Mouse (Mus musculus): ENCODE data around the gene Gucy2g. TPM values are rescaled to one million over a fixed set of nuclear protein-coding genes. Genes with fewer than 3 reads are reported as not detected.

Gene Gucy2g
- polyA plus RNA-seq, 1 experiment from 2014 or later = 0.10 TPM

- WGBS = 95% methylated on average over 9 of the region's 9 CpGs
- Histone ChIP-seq H3K9me3 (ENCODE audit: low read length) (no peaks in the 10 kb centered on the region), H3K27ac (ENCODE audit: low read length) (no peak within 1 kb of the TSS)
Observed at GRCm38 (mm10) chr19:55251383-55252124, 10.5 kb upstream of the Gucy2g start, which contains the start of gene Acsl5. Gene Acsl5 (plus strand): TSS chr19:55251938.

GRCm38 (mm10) chr19:55250451-55250850 is 9.4 kb upstream of the Gucy2g start:
- Histone ChIP-seq H3K27me3 (ENCODE audit: insufficient read depth, low read length) (no peaks in the 10 kb centered on the region), H3K27ac (ENCODE audit: low read length) (no peak overlapping the region), H3K36me3 (ENCODE audit: insufficient read depth, low read length) (no peaks in the 10 kb centered on the region), H3K4me1 (ENCODE audit: insufficient read depth, low read length) (peaks cover 10% of the 10 kb centered on the region), H3K9me3 (ENCODE audit: low read length) (no peaks in the 10 kb centered on the region), H3K4me2 (replicated peaks; ENCODE audit: low read depth, low read length) (no peak overlapping the region), H3K9ac (replicated peaks; ENCODE audit: low read length) (no peak overlapping the region), H3K4me3 (ENCODE audit: low read length) (no peak overlapping the region)
- no peak for ATAC-seq (ENCODE audit: low FRiP score, low TSS enrichment)
- WGBS = 84% methylated on average over 5 of the region's 5 CpGs

More at GRCm38 (mm10) chr19:55251383-55252124, 10.5 kb upstream of the Gucy2g start, which contains the start of gene Acsl5:
- Histone ChIP-seq H3K27me3 (ENCODE audit: insufficient read depth, low read length) (no peaks in the 10 kb centered on the region), H3K4me2 (replicated peaks; ENCODE audit: low read depth, low read length) (no peak within 1 kb of the TSS; the same call in 1 of the 2 replicates), H3K36me3 (ENCODE audit: insufficient read depth, low read length) (no peaks in the 10 kb centered on the region), H3K9ac (replicated peaks; ENCODE audit: low read length) (no peak within 1 kb of the TSS), H3K4me1 (ENCODE audit: insufficient read depth, low read length) (peaks cover 10% of the 10 kb centered on the region), H3K4me3 (ENCODE audit: low read length) (no peak within 1 kb of the TSS)
- no peak for ATAC-seq (ENCODE audit: low FRiP score, low TSS enrichment)

GRCm38 (mm10) chr19:55247991-55248520 is 7.0 kb upstream of the Gucy2g start:
- Histone ChIP-seq H3K9ac (replicated peaks; ENCODE audit: low read length) (no peak overlapping the region), H3K36me3 (ENCODE audit: insufficient read depth, low read length) (no peaks in the 10 kb centered on the region), H3K27me3 (ENCODE audit: insufficient read depth, low read length) (no peaks in the 10 kb centered on the region), H3K4me3 (ENCODE audit: low read length) (no peak overlapping the region), H3K4me1 (ENCODE audit: insufficient read depth, low read length) (peaks cover 10% of the 10 kb centered on the region), H3K9me3 (ENCODE audit: low read length) (no peaks in the 10 kb centered on the region), H3K27ac (ENCODE audit: low read length) (no peak overlapping the region), H3K4me2 (replicated peaks; ENCODE audit: low read depth, low read length) (no peak overlapping the region)
- ATAC-seq (ENCODE audit: low FRiP score, low TSS enrichment) = no peak
- WGBS = 62% methylated on average over 9 of the region's 9 CpGs

- Histone ChIP-seq H3K27ac (ENCODE audit: low read length) (no peak overlapping the region), H3K4me1 (ENCODE audit: insufficient read depth, low read length) (peaks cover 8% of the 10 kb centered on the region), H3K9me3 (ENCODE audit: low read length) (no peaks in the 10 kb centered on the region), H3K4me3 (ENCODE audit: low read length) (no peak overlapping the region), H3K9ac (replicated peaks; ENCODE audit: low read length) (no peak overlapping the region), H3K4me2 (replicated peaks; ENCODE audit: low read depth, low read length) (no peak overlapping the region), H3K27me3 (ENCODE audit: insufficient read depth, low read length) (no peaks in the 10 kb centered on the region), H3K36me3 (ENCODE audit: insufficient read depth, low read length) (no peaks in the 10 kb centered on the region)
- ATAC-seq (ENCODE audit: low FRiP score, low TSS enrichment) = no peak
- WGBS = 83% methylated on average over 5 of the region's 5 CpGs
Observed at GRCm38 (mm10) chr19:55247563-55247962, 6.5 kb upstream of the Gucy2g start.

GRCm38 (mm10) chr19:55244791-55245231 is 3.8 kb upstream of the Gucy2g start:
- 4% methylated on average over 7 of the region's 7 CpGs for WGBS
- no peak overlapping the region for H3K9ac ChIP-seq (replicated peaks; ENCODE audit: low read length)
- peak; percentile 92 for ATAC-seq (ENCODE audit: low FRiP score, low TSS enrichment)
- peak overlapping the region; percentile 45 for H3K27ac ChIP-seq (ENCODE audit: low read length)
- H3K4me3 ChIP-seq (ENCODE audit: low read length) = no peak overlapping the region
- no peaks in the 10 kb centered on the region for H3K27me3 ChIP-seq (ENCODE audit: insufficient read depth, low read length)
- H3K4me2 ChIP-seq (replicated peaks; ENCODE audit: low read depth, low read length) = 0 out of 2 replicates have a peak overlapping the region, but pooled peaks have one; percentile 7
- no peaks in the 10 kb centered on the region for H3K9me3 ChIP-seq (ENCODE audit: low read length)
- peaks cover 8% of the 10 kb centered on the region for H3K4me1 ChIP-seq (ENCODE audit: insufficient read depth, low read length)
- no peaks in the 10 kb centered on the region for H3K36me3 ChIP-seq (ENCODE audit: insufficient read depth, low read length)

GRCm38 (mm10) chr19:55239766-55240426 is 1.1 kb downstream of the Gucy2g start:
- Histone ChIP-seq H3K4me1 (ENCODE audit: insufficient read depth, low read length) (peaks cover 2% of the 10 kb centered on the region), H3K9ac (replicated peaks; ENCODE audit: low read length) (no peak overlapping the region), H3K4me2 (replicated peaks; ENCODE audit: low read depth, low read length) (no peak overlapping the region), H3K9me3 (ENCODE audit: low read length) (no peaks in the 10 kb centered on the region), H3K27ac (ENCODE audit: low read length) (no peak overlapping the region), H3K36me3 (ENCODE audit: insufficient read depth, low read length) (no peaks in the 10 kb centered on the region), H3K4me3 (ENCODE audit: low read length) (no peak overlapping the region), H3K27me3 (ENCODE audit: insufficient read depth, low read length) (no peaks in the 10 kb centered on the region)
- WGBS = 66% methylated on average over 6 of the region's 6 CpGs
- ATAC-seq (ENCODE audit: low FRiP score, low TSS enrichment) = no peak

GRCm38 (mm10) chr19:55236564-55236963 is 4.5 kb downstream of the Gucy2g start:
- Histone ChIP-seq H3K4me3 (ENCODE audit: low read length) (no peak overlapping the region), H3K27ac (ENCODE audit: low read length) (no peak overlapping the region), H3K27me3 (ENCODE audit: insufficient read depth, low read length) (no peaks in the 10 kb centered on the region), H3K4me1 (ENCODE audit: insufficient read depth, low read length) (no peaks in the 10 kb centered on the region), H3K36me3 (ENCODE audit: insufficient read depth, low read length) (no peaks in the 10 kb centered on the region), H3K4me2 (replicated peaks; ENCODE audit: low read depth, low read length) (no peak overlapping the region), H3K9ac (replicated peaks; ENCODE audit: low read length) (no peak overlapping the region), H3K9me3 (ENCODE audit: low read length) (no peaks in the 10 kb centered on the region)
- ATAC-seq (ENCODE audit: low FRiP score, low TSS enrichment) = no peak
- 86% methylated on average over 5 of the region's 5 CpGs for WGBS

GRCm38 (mm10) chr19:55236026-55236425 is 5.0 kb downstream of the Gucy2g start:
- Histone ChIP-seq H3K9ac (replicated peaks; ENCODE audit: low read length) (no peak overlapping the region), H3K4me1 (ENCODE audit: insufficient read depth, low read length) (no peaks in the 10 kb centered on the region), H3K27me3 (ENCODE audit: insufficient read depth, low read length) (no peaks in the 10 kb centered on the region), H3K9me3 (ENCODE audit: low read length) (no peaks in the 10 kb centered on the region), H3K4me3 (ENCODE audit: low read length) (no peak overlapping the region), H3K27ac (ENCODE audit: low read length) (no peak overlapping the region), H3K36me3 (ENCODE audit: insufficient read depth, low read length) (no peaks in the 10 kb centered on the region), H3K4me2 (replicated peaks; ENCODE audit: low read depth, low read length) (no peak overlapping the region)
- ATAC-seq (ENCODE audit: low FRiP score, low TSS enrichment) = no peak
- 11% methylated on average over 2 of the region's 2 CpGs for WGBS

GRCm38 (mm10) chr19:55232136-55232535 is 8.9 kb downstream of the Gucy2g start:
- ATAC-seq (ENCODE audit: low FRiP score, low TSS enrichment) = no peak
- 38% methylated on average over 8 of the region's 8 CpGs for WGBS
- H3K27me3 ChIP-seq (ENCODE audit: insufficient read depth, low read length) = no peaks in the 10 kb centered on the region
- H3K9me3 ChIP-seq (ENCODE audit: low read length) = no peaks in the 10 kb centered on the region
- no peak overlapping the region for H3K27ac ChIP-seq (ENCODE audit: low read length)
- no peak overlapping the region for H3K9ac ChIP-seq (replicated peaks; ENCODE audit: low read length)
- no peak overlapping the region for H3K4me3 ChIP-seq (ENCODE audit: low read length)
- no peak overlapping the region for H3K4me2 ChIP-seq (replicated peaks; ENCODE audit: low read depth, low read length)
- H3K36me3 ChIP-seq (ENCODE audit: insufficient read depth, low read length) = no peaks in the 10 kb centered on the region
- no peaks in the 10 kb centered on the region for H3K4me1 ChIP-seq (ENCODE audit: insufficient read depth, low read length)

GRCm38 (mm10) chr19:55231081-55231480 is 10.0 kb downstream of the Gucy2g start:
- Histone ChIP-seq H3K27me3 (ENCODE audit: insufficient read depth, low read length) (no peaks in the 10 kb centered on the region), H3K4me1 (ENCODE audit: insufficient read depth, low read length) (no peaks in the 10 kb centered on the region), H3K4me2 (replicated peaks; ENCODE audit: low read depth, low read length) (no peak overlapping the region), H3K9ac (replicated peaks; ENCODE audit: low read length) (no peak overlapping the region), H3K9me3 (ENCODE audit: low read length) (no peaks in the 10 kb centered on the region), H3K4me3 (ENCODE audit: low read length) (no peak overlapping the region), H3K27ac (ENCODE audit: low read length) (no peak overlapping the region), H3K36me3 (ENCODE audit: insufficient read depth, low read length) (no peaks in the 10 kb centered on the region)
- WGBS = 73% methylated on average over 10 of the region's 10 CpGs
- ATAC-seq (ENCODE audit: low FRiP score, low TSS enrichment) = no peak
